Mouse (Mus musculus): ENCODE measurements around the gene Ube2ql1. TPM values are rescaled to one million over a fixed set of nuclear protein-coding genes. Genes with fewer than 3 reads are reported as not detected.

Ube2ql1 gene
- polyA plus RNA-seq, 1 experiment from 2014 or later: 73.1 TPM

Other genes with a start within 250 kb of the Ube2ql1 start
- 73.5 and 85.4 TPM in 2 replicates for gene Nsun2, start 206.1 kb downstream of the Ube2ql1 start, polyA plus RNA-seq (2014; fragmentation: Nextera tagmentation; extraction: Ambion mirVana)
- 10.4 and 11.9 TPM in 2 replicates for gene Tent4a, start 205.3 kb downstream of the Ube2ql1 start, polyA plus RNA-seq (2014; fragmentation: Nextera tagmentation; extraction: Ambion mirVana)
- 29.4 and 34.9 TPM in 2 replicates for gene Srd5a1, start 128.4 kb downstream of the Ube2ql1 start, polyA plus RNA-seq (2014; fragmentation: Nextera tagmentation; extraction: Ambion mirVana)
- gene Med10, start 62.5 kb upstream of the Ube2ql1 start, polyA plus RNA-seq (2014; fragmentation: Nextera tagmentation; extraction: Ambion mirVana): 149 and 169 TPM in 2 replicates